Mouse (Mus musculus): ENCODE measurements at regions not wholly inside any gene's neighbourhood (a gene's known extent, or its start where the extent isn't known, plus 50 kb on each side); places are given as distances from the start of the nearest gene placed in this dataset.

DNA sequence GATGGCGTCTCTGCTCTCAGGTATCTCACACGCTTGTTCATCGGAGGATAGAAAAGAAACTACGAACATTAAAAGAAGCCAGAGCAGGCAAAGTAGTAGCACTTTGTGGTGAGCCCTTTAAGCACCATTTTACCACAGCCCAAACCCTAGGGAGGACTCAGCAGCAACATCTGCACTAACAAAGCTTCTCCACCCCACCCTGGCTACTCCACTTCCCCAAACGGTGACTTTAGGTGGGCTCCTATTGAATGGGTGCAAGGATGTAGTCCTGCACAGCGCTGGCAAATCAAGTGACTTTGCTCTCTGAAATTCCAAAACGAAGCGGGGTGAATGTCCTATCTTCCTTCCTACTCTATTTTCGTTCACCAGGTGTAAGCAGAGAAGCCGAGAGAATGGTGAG, 337.9 kb upstream of the Noct start:
- H3K9me3 ChIP-seq (replicated peaks; ENCODE audit: insufficient read depth, low read length): no peaks in the 10 kb centered on the region
- H3K36me3 ChIP-seq (ENCODE audit: control insufficient read depth in 1 of 2, insufficient read depth in 2 of 2, low read length in 2 of 2): no peaks in the 10 kb centered on the region
- H3K9ac ChIP-seq (ENCODE audit: control insufficient read depth, low read depth, low read length, poor library complexity, severe bottlenecking): no peak overlapping the region
- no peak overlapping the region for H3K4me3 ChIP-seq (ENCODE audit: control insufficient read depth in 1 of 2, insufficient read depth in 1 of 2, low read depth in 2 of 2, low read length in 2 of 2)
- H3K27me3 ChIP-seq (ENCODE audit: control insufficient read depth in 1 of 2, insufficient read depth in 2 of 2, low read length in 2 of 2): no peaks in the 10 kb centered on the region; a peak in 1 of 4 replicates
- H3K4me1 ChIP-seq (ENCODE audit: control insufficient read depth in 1 of 2, insufficient read depth in 2 of 2, low read length in 2 of 2): no peaks in the 10 kb centered on the region
- no peak overlapping the region for H3K27ac ChIP-seq (ENCODE audit: control insufficient read depth, low read depth, low read length)
- DNase-seq (ENCODE audit: low read depth, low spot score): no peak
- TF ChIP-seq ZKSCAN1 (IDR thresholded peaks at IDR 0.05; ENCODE audit: low read depth, low read length) (no peak), USF1 (IDR thresholded peaks at IDR 0.05; ENCODE audit: low read depth, low read length) (no peak), CTCF (IDR thresholded peaks at IDR 0.05 in 2 of 3, conservative IDR thresholded peaks at IDR 0.05 in 1 of 3; ENCODE audit: control insufficient read depth in 1 of 3, insufficient read depth in 1 of 3, low read depth in 2 of 3, low read length in 3 of 3, poor library complexity in 1 of 3, severe bottlenecking in 1 of 3) (no peak), NRF1 (IDR thresholded peaks at IDR 0.05; ENCODE audit: insufficient read depth, low read depth, low read length, poor library complexity, severe bottlenecking) (no peak), MAZ (IDR thresholded peaks at IDR 0.05; ENCODE audit: low read depth, low read length) (no peak), GABPA (IDR thresholded peaks at IDR 0.05; ENCODE audit: low read depth, low read length) (no peak), NELFE (IDR thresholded peaks at IDR 0.05; ENCODE audit: low read depth, low read length) (no peak), HCFC1 (IDR thresholded peaks at IDR 0.05; ENCODE audit: low read depth, low read length) (no peak), TAL1 (IDR thresholded peaks at IDR 0.05; ENCODE audit: low read length) (no peak)
- H3K79me2 ChIP-seq (ENCODE audit: control insufficient read depth, insufficient read depth, low read length, poor library complexity): no peaks in the 10 kb centered on the region

DNA sequence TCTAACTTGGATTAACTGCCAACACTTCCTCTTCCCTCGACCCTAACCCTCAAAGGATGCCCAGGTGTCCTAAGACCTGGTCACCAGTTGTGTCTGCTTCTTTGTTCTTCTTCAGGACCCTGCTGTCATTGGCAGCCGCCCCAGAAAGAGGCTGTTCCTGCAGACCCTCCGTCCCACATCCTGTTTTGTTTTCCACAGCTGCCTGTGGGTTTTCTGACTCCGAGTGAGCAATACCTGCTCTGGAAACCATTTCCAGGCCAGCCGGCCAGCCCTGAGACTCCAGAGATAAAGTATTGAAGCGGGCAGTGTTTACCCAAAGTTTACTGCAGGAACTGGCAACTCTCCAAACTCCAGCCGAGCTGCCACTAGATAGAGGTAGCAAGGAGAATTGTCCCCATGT, 337.2 kb upstream of the Noct start:
- Histone ChIP-seq H3K27me3 (ENCODE audit: control insufficient read depth in 1 of 2, insufficient read depth in 2 of 2, low read length in 2 of 2) (no peaks in the 10 kb centered on the region; a peak in 1 of 4 replicates), H3K4me1 (ENCODE audit: control insufficient read depth in 1 of 2, insufficient read depth in 2 of 2, low read length in 2 of 2) (no peaks in the 10 kb centered on the region), H3K79me2 (ENCODE audit: control insufficient read depth, insufficient read depth, low read length, poor library complexity) (no peaks in the 10 kb centered on the region), H3K27ac (ENCODE audit: control insufficient read depth, low read depth, low read length) (no peak overlapping the region), H3K9ac (ENCODE audit: control insufficient read depth, low read depth, low read length, poor library complexity, severe bottlenecking) (no peak overlapping the region), H3K9me3 (replicated peaks; ENCODE audit: insufficient read depth, low read length) (no peaks in the 10 kb centered on the region), H3K4me3 (ENCODE audit: control insufficient read depth in 1 of 2, insufficient read depth in 1 of 2, low read depth in 2 of 2, low read length in 2 of 2) (no peak overlapping the region), H3K36me3 (ENCODE audit: control insufficient read depth in 1 of 2, insufficient read depth in 2 of 2, low read length in 2 of 2) (no peaks in the 10 kb centered on the region)
- no peak for TF ChIP-seq MXI1 (IDR thresholded peaks at IDR 0.05; ENCODE audit: low read depth, low read length)
- no peak for TF ChIP-seq MAX (IDR thresholded peaks at IDR 0.05; ENCODE audit: low read length)
- TF ChIP-seq POLR2AphosphoS5 (IDR thresholded peaks at IDR 0.05; ENCODE audit: borderline replicate concordance, low read depth, low read length): no peak
- no peak for TF ChIP-seq CHD2 (IDR thresholded peaks at IDR 0.05; ENCODE audit: low read length)
- TF ChIP-seq NRF1 (IDR thresholded peaks at IDR 0.05; ENCODE audit: insufficient read depth, low read depth, low read length, poor library complexity, severe bottlenecking): no peak
- no peak for TF ChIP-seq BHLHE40 (IDR thresholded peaks at IDR 0.05; ENCODE audit: borderline replicate concordance, low read depth, low read length)
- TF ChIP-seq KAT2A (conservative IDR thresholded peaks at IDR 0.05; ENCODE audit: low read depth, low read length): no peak
- DNase-seq (ENCODE audit: low read depth, low spot score): no peak

Measured in MEL (cell line).